Mouse (Mus musculus) kidney, adult 2 months (tissue): ENCODE results near the gene Atrnl1. TPM values are rescaled to one million over a fixed set of nuclear protein-coding genes. Genes with fewer than 3 reads are reported as not detected.

ENCODE experiments used
- DNase-seq: peaks from one replicate; pipeline ENCODE4 v3.0.0; 2021
- H3K27ac ChIP-seq: fragments of 200-500 bp; 2 replicates; pipeline ENCODE4 v1.5.1; 2012; ENCODE audit warnings: low read depth, low read length, control low read depth, inconsistent platforms; ENCODE audit not compliant: insufficient read depth
- H3K27me3 ChIP-seq: fragments of 200-500 bp; replicated peaks from 2 replicates; pipeline ENCODE4 v1.6.1; 2012; ENCODE audit warnings: mild to moderate bottlenecking, moderate library complexity, low read length, inconsistent platforms; ENCODE audit not compliant: control insufficient read depth, insufficient read depth
- H3K36me3 ChIP-seq: fragments of 200-500 bp; 2 replicates; pipeline ENCODE4 v1.6.1; 2012; ENCODE audit warnings: mild to moderate bottlenecking, moderate library complexity, low read length, inconsistent platforms; ENCODE audit not compliant: control insufficient read depth, insufficient read depth
- H3K4me1 ChIP-seq: fragments of 200-500 bp; 2 replicates; pipeline ENCODE4 v1.6.1; 2011; ENCODE audit warnings: low read length; ENCODE audit not compliant: control insufficient read depth, insufficient read depth
- H3K4me3 ChIP-seq: fragments of 200-500 bp; 2 replicates; pipeline ENCODE4 v1.5.1; 2011; ENCODE audit warnings: mild to moderate bottlenecking, low read depth, low read length, control low read depth; ENCODE audit not compliant: insufficient read depth
- CTCF ChIP-seq: fragments of 200-500 bp; conservative IDR thresholded peaks from 2 replicates; pipeline ENCODE4 v1.5.1; 2011; ENCODE audit warnings: low read depth, mild to moderate bottlenecking, control low read depth, low read length, moderate library complexity, mixed read lengths; ENCODE audit not compliant: insufficient read depth, insufficient read length
- POLR2A ChIP-seq: fragments of 200-500 bp; IDR thresholded peaks from one replicate; pipeline ENCODE4 v1.6.1; 2011; ENCODE audit warnings: low read depth, low read length, control low read depth
- WGBS: fragments of 180-500 bp; shearing (Covaris S2); methylation state at CpG from one replicate; pipeline ENCODE4 v1.1.7; 2018; 5-methylcytosine and 5-hydroxymethylcytosine counted together
- polyA plus RNA-seq: library from polyadenylated mRNA; depleted of rRNA; stranded (reverse); fragments of >200 nt; gene quantifications from 2 replicates; pipeline ENCODE4 v1.2.3, GENCODE M21; 2012

The Atrnl1 gene
- polyA plus RNA-seq, 1 experiment, result 13.4 TPM

GRCm38 (mm10) chr19:58017468-58017867 lies 406.6 kb downstream of the Atrnl1 start:
- no peak for DNase-seq
- Histone ChIP-seq H3K4me1 (no peaks in the 10 kb centered on the region), H3K4me3 (no peak overlapping the region), H3K36me3 (no peaks in the 10 kb centered on the region), H3K27ac (no peak overlapping the region), H3K27me3 (no peaks in the 10 kb centered on the region)
- WGBS, result 98% methylated on average over 3 of the region's 3 CpGs
- TF ChIP-seq POLR2A (no peak), CTCF (no peak)

GRCm38 (mm10) chr19:58018698-58019097 lies 407.9 kb downstream of the Atrnl1 start:
- no peak for DNase-seq
- Histone ChIP-seq H3K27ac (no peak overlapping the region), H3K4me3 (no peak overlapping the region), H3K36me3 (no peaks in the 10 kb centered on the region), H3K27me3 (no peaks in the 10 kb centered on the region), H3K4me1 (no peaks in the 10 kb centered on the region)
- TF ChIP-seq POLR2A (no peak), CTCF (no peak)
- 87% methylated on average over 5 of the region's 5 CpGs for WGBS

- H3K36me3 ChIP-seq, result no peaks in the 10 kb centered on the region
- H3K4me1 ChIP-seq, result no peaks in the 10 kb centered on the region
- no peak overlapping the region for H3K4me3 ChIP-seq
- no peak overlapping the region for H3K27ac ChIP-seq
- H3K27me3 ChIP-seq, result no peaks in the 10 kb centered on the region
- DNase-seq, result no peak
- 93% methylated on average over 8 of the region's 8 CpGs for WGBS
- TF ChIP-seq POLR2A (no peak), CTCF (no peak)
These were observed 410.9 kb downstream of the Atrnl1 start for GRCm38 (mm10) chr19:58021514-58022284.

GRCm38 (mm10) chr19:58023216-58023825 lies 412.5 kb downstream of the Atrnl1 start:
- H3K4me3 ChIP-seq, result no peak overlapping the region
- H3K27ac ChIP-seq, result no peak overlapping the region
- H3K36me3 ChIP-seq, result no peaks in the 10 kb centered on the region
- H3K4me1 ChIP-seq, result no peaks in the 10 kb centered on the region
- TF ChIP-seq POLR2A, result no peak
- no peak for TF ChIP-seq CTCF
- H3K27me3 ChIP-seq, result no peaks in the 10 kb centered on the region
- WGBS, result 86% methylated on average over 14 of the region's 14 CpGs
- no peak for DNase-seq

GRCm38 (mm10) chr19:58025053-58025452 lies 414.2 kb downstream of the Atrnl1 start:
- Histone ChIP-seq H3K27ac (no peak overlapping the region), H3K4me3 (no peak overlapping the region), H3K27me3 (no peaks in the 10 kb centered on the region), H3K36me3 (no peaks in the 10 kb centered on the region), H3K4me1 (no peaks in the 10 kb centered on the region)
- 85% methylated on average over 2 of the region's 2 CpGs for WGBS
- TF ChIP-seq CTCF, result no peak
- no peak for DNase-seq

GRCm38 (mm10) chr19:58029661-58030060 lies 418.8 kb downstream of the Atrnl1 start:
- Histone ChIP-seq H3K36me3 (no peaks in the 10 kb centered on the region), H3K27me3 (no peaks in the 10 kb centered on the region), H3K4me1 (no peaks in the 10 kb centered on the region), H3K4me3 (no peak overlapping the region), H3K27ac (no peak overlapping the region)
- TF ChIP-seq POLR2A (no peak), CTCF (no peak)
- 88% methylated on average over 2 of the region's 2 CpGs for WGBS
- no peak for DNase-seq

- no peak overlapping the region for H3K4me3 ChIP-seq
- H3K27me3 ChIP-seq, result no peaks in the 10 kb centered on the region
- TF ChIP-seq POLR2A (no peak), CTCF (no peak)
- no peaks in the 10 kb centered on the region for H3K4me1 ChIP-seq
- H3K27ac ChIP-seq, result no peak overlapping the region
- DNase-seq, result no peak
- WGBS, result 85% methylated on average over 5 of the region's 5 CpGs
- no peaks in the 10 kb centered on the region; the same call in 1 of the 2 replicates for H3K36me3 ChIP-seq
These were observed 422.4 kb downstream of the Atrnl1 start for GRCm38 (mm10) chr19:58033241-58033640.
